Mouse (Mus musculus) lung, adult 2 months (tissue): ENCODE measurements around the gene Gm36210. TPM values are rescaled to one million over a fixed set of nuclear protein-coding genes. Genes with fewer than 3 reads are reported as not detected.

Source experiments
- DNase-seq: peaks from one replicate; pipeline ENCODE4 v3.0.0; 2022
- H3K4me1 ChIP-seq: fragments of 200-500 bp; 2 replicates; pipeline ENCODE4 v1.6.1; 2011; ENCODE audit warnings: low read length; ENCODE audit not compliant: control insufficient read depth, insufficient read depth
- H3K4me3 ChIP-seq: fragments of 200-500 bp; replicated peaks from 2 replicates; pipeline ENCODE3; 2011; ENCODE audit warnings: low read depth, mild to moderate bottlenecking, control low read depth, low read length; ENCODE audit errors: extremely low read depth
- CTCF ChIP-seq: fragments of 200-500 bp; IDR thresholded peaks from 2 replicates; pipeline ENCODE4 v1.5.1; 2011; ENCODE audit warnings: mild to moderate bottlenecking, low read length, control low read depth; ENCODE audit not compliant: insufficient read depth
- POLR2A ChIP-seq: fragments of 200-500 bp; IDR thresholded peaks from 2 replicates; pipeline ENCODE4 v1.6.1; 2011; ENCODE audit warnings: low read depth, mild to moderate bottlenecking, control low read depth, low read length, borderline replicate concordance; ENCODE audit errors: extremely low read depth
- WGBS: fragments of 180-500 bp; shearing (Covaris S2); methylation state at CpG from one replicate; pipeline ENCODE4 v1.1.7; 2018; 5-methylcytosine and 5-hydroxymethylcytosine counted together
- polyA plus RNA-seq: library from polyadenylated mRNA; depleted of rRNA; stranded (reverse); fragments of >200 nt; gene quantifications from 2 replicates; pipeline ENCODE4 v1.2.3, GENCODE M21; 2012

Gm36210 gene
- polyA plus RNA-seq, 1 experiment: 0.20 TPM

DNA sequence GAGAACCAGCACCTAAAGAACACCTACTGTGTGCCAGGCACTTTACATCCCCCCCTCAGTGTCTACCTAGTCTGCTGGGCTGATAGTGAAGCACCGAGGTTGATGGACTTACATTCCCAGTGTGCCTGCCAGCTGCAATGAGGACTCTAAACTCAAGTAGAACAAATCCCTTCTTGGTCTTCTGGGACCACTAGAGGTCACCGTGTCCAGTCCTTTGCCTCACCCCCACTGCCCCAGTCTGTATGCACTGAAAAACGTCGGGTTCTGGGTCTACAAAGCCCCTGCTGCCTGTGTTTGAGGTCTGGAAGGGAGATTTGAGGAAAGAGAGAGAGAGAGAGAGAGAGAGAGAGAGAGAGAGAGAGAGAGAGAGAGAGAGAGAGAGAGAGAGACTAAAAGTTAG, 18.2 kb upstream of the Gm36210 start:
- H3K4me1 ChIP-seq: peaks cover 7% of the 10 kb centered on the region

GRCm38 (mm10) chr7:4923586-4924364, 17.5 kb upstream of the Gm36210 start:
- H3K4me1 ChIP-seq: peaks cover 7% of the 10 kb centered on the region
- TF ChIP-seq CTCF (no peak), POLR2A (no peak)
- peak; percentile 31 for DNase-seq
- 7% methylated on average over 37 of the region's 37 CpGs for WGBS
- no peak overlapping the region for H3K4me3 ChIP-seq

More for the DNA sequence above, 18.2 kb upstream of the Gm36210 start:
- no peak for TF ChIP-seq POLR2A
- TF ChIP-seq CTCF: no peak
- 4% methylated on average over 4 of the region's 4 CpGs for WGBS
- no peak for DNase-seq
- H3K4me3 ChIP-seq: no peak overlapping the region

DNA sequence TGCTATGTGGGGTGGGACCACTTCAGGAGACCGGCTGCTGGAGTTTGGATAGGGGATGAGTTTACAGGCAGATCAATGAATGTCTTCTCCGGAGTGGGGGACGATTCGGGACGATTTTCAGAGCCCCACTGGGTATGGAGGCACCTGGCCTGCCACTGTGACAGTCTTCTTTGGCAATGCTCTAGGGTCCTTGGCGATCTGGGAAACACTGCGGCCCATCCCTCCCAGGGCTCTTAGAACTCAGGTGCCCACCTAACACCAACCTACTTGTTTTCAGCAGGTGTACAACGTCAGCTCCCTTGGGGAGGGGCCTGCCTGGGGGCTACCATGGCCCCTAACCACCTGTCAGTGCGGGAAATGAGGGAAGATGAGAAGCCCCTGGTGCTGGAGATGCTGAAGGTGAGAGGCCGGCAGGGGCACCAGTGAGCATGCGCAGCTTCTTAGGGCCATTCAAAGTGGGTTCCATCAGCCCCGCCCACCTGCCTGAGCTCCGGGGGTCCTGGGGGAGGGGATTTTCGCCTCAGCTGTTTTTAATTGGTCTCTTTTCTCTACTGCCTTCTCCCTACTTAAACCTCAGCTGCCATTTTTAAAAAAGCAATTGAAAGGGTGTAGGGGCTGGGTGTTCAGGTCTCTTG, 16.7 kb upstream of the Gm36210 start:
- H3K4me3 ChIP-seq: no peak overlapping the region
- 4% methylated on average over 14 of the region's 14 CpGs for WGBS
- peaks cover 7% of the 10 kb centered on the region for H3K4me1 ChIP-seq
- TF ChIP-seq POLR2A: no peak
- no peak for TF ChIP-seq CTCF
- DNase-seq: no peak

DNA sequence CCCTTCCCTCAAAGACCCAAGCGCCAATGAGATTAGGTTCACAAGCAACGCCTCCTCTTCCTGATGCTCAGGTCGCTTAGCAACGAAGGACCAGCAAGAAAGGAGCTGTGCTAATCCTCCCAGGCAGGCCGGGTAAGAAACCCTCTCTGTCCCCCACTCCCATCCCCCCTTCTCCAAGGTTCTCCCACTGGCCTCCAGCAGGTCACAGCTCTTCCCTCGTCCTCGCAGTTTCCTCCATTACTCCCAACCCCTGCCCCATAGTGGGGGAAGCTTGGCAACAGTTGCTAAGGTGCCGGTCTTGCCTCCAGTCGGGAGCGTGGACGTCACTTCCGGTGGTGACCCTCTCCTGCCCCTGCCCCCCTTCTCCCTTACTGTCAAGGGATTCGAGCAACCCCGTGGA, 16.2 kb upstream of the Gm36210 start:
- WGBS: 1% methylated on average over 14 of the region's 14 CpGs
- DNase-seq: no peak
- Histone ChIP-seq H3K4me1 (peaks cover 7% of the 10 kb centered on the region), H3K4me3 (no peak overlapping the region)
- TF ChIP-seq CTCF (no peak), POLR2A (peak; percentile 11; the same call in 1 of the 2 replicates)

DNA sequence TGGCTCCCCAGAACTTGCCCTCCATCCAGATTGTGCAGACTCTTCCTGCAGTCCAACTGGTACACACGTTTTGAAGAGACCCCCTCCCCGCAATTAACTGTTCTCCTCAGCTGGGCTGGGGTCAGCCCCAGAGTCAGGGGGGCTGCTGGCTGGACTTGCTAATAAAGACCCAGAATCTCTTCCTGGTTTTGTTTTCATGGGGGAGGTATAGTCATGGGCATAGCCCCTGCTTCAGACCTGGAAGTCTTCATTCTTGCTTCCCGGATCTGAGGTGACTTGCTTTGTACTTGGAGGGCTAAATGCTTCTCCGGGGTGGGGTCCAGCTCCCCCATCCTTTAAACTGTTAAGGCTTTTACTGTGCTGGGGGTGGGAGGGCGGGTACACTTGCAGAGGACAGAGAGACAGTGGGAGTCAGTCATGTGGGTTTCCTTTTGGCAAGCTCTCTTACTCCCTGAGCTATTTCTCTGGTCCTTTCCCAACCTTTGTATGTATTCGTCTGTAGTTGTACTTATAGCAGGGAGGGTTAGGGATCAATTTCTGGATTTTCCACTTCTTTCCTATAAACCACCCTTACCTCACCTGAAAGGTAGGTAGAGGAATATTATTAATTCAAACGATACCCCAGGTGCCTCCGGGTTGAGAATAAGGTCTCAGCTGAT, 15.6 kb upstream of the Gm36210 start, which contains the start of gene Nat14:
TSS of gene Nat14 (plus strand) at position 205 of the 659 bp plus-strand sequence.
- DNase-seq: no peak
- Histone ChIP-seq H3K4me3 (no peak within 1 kb of the TSS), H3K4me1 (peaks cover 7% of the 10 kb centered on the region)
- 32% methylated on average over 8 of the region's 8 CpGs for WGBS
- no peak for TF ChIP-seq POLR2A
- no peak for TF ChIP-seq CTCF

- TF ChIP-seq POLR2A: no peak
- no peak for TF ChIP-seq CTCF
- 53% methylated on average over 23 of the region's 23 CpGs for WGBS
- no peak for DNase-seq
- Histone ChIP-seq H3K4me1 (peaks cover 11% of the 10 kb centered on the region), H3K4me3 (no peak overlapping the region)
Measured at GRCm38 (mm10) chr7:4920976-4921823, 14.9 kb upstream of the Gm36210 start.

- H3K4me1 ChIP-seq: peaks cover 16% of the 10 kb centered on the region
- no peak for DNase-seq
- H3K4me3 ChIP-seq: no peak overlapping the region
- WGBS: 93% methylated on average over 19 of the region's 19 CpGs
- TF ChIP-seq CTCF (no peak), POLR2A (no peak)
Measured at GRCm38 (mm10) chr7:4920496-4920895, 14.2 kb upstream of the Gm36210 start.

DNA sequence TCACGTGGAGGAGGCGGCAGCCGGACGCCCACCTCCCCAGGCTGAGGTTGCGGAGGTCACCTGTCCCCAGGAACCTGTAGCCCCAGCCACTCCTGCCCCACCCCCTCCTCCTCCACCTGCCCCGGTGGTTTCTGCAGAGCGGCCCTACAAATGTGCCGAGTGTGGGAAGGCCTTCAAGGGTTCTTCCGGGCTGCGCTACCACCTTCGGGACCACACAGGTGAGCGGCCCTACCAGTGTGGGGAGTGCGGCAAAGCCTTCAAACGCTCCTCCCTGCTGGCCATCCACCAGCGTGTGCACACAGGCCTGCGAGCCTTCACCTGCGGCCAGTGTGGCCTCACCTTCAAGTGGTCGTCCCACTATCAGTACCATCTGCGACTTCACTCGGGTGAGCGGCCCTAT, 13.7 kb upstream of the Gm36210 start:
- no peak for DNase-seq
- H3K4me1 ChIP-seq: peaks cover 16% of the 10 kb centered on the region
- TF ChIP-seq POLR2A: no peak
- no peak for TF ChIP-seq CTCF
- no peak overlapping the region for H3K4me3 ChIP-seq
- 93% methylated on average over 21 of the region's 21 CpGs for WGBS

DNA sequence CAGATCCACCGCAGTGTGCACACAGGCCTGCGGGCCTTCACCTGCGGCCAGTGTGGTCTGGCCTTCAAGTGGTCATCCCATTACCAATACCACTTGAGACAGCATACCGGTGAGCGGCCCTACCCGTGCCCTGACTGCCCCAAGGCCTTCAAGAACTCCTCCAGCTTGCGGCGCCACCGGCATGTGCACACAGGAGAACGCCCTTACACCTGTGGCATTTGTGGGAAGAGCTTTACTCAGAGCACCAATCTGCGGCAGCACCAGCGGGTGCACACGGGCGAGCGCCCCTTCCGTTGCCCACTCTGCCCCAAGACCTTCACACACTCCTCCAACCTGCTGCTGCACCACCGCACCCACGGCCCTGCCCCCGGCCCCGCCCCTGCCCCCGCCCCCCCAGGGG, 12.8 kb upstream of the Gm36210 start:
- Histone ChIP-seq H3K4me3 (no peak overlapping the region), H3K4me1 (peaks cover 16% of the 10 kb centered on the region)
- no peak for TF ChIP-seq CTCF
- TF ChIP-seq POLR2A: no peak
- 89% methylated on average over 21 of the region's 21 CpGs for WGBS
- DNase-seq: no peak

GRCm38 (mm10) chr7:4918681-4919080, 12.4 kb upstream of the Gm36210 start:
- Histone ChIP-seq H3K4me1 (peaks cover 16% of the 10 kb centered on the region), H3K4me3 (no peak overlapping the region)
- DNase-seq: no peak
- WGBS: 92% methylated on average over 15 of the region's 15 CpGs
- TF ChIP-seq POLR2A (no peak), CTCF (no peak)
